Mouse (Mus musculus) gonadal fat pad, adult 2 months (tissue): ENCODE measurements at regions not wholly inside any gene's neighbourhood (a gene's known extent, or its start where the extent isn't known, plus 50 kb on each side); places are given as distances from the start of the nearest gene placed in this dataset.

Experiments used
- DNase-seq: peaks from one replicate; pipeline ENCODE4 v3.0.0-alpha.2; 2012; ENCODE audit warnings: low read depth

DNA sequence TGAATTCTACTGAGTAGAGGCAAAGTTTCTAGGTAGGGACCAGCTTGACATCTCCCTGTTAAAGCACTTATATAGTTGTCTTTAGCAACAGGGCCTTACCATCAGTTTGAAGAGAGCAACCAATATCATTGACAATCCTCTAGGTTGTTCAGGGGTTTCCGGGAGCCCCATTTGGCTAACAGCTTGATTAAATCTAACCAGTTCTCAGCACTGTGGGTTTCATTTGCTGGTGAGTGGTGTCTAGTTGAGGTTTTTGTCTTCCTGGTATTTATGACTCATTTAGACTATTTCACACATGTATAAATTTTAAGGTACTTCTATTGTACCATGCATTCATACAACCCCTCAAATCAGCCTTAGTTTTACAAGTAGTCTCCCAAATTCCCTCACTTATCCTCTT, 823.4 kb upstream of the Sel1l start:
- DNase-seq, result no peak

DNA sequence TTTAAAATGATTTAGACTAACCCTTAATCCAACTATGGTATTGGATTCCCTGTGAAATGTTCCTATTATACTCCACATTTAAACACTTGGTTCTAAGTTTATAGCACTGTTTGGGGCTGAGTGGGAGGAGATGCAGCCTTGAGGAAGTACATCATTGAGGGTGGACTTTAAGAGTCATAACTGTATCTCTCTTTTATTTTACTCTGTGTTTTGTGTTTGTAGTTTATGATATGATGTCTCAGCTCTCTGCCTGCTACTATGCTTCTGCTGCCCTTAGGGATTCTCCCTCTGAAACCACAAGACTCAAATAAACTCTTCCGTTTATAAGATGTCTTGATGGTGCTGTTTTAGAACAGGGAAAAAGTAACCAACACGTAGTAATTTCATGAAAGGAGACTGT, 797.7 kb upstream of the Sel1l start:
- DNase-seq, result no peak

DNA sequence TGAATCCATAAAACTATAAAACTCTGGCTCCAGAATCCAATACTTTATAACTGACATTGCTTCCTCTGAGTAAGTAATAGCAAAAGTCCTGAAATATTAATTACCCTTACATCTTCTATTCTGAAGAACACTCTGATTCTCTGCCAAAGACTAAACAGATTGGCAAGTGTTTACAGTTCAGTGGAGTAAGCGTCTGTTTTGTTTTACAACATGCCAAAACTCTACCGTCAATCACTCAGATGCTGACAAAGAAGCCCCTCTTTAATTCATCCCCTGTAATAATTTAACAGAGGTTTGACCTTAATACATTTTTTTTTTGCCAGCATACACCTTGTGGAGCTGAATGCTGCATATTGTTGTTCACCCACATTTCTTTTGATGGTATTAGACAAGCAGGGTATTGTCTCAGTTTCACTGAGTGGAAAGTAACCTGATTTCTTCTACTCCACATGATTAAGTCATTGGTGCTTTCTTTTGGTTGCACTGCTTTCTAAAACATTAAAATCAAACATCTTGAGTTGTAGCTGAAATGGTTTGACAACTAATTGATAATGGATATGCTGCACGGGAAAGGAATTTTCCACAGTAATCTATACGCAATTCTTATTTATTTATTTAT, 796.2 kb upstream of the Sel1l start:
- no peak for DNase-seq

DNA sequence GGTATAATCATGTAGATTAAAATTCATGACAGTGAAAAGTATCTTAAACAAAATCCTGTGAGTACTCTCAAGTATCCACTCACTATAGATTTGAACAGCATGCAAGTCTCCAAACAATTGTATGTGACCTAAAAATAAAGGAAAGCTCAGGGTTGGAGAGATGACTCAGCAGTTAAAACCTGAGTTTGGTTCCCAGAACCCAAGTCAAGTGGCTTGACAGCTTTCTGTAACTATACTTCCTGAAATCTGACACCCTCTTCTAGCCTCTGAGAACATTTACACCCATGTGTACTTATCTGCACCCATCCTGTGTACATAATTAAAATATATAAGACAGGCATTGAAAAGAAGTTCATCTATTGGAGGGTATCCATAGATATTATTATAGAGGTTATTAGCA, 770.2 kb upstream of the Sel1l start:
- no peak for DNase-seq

DNA sequence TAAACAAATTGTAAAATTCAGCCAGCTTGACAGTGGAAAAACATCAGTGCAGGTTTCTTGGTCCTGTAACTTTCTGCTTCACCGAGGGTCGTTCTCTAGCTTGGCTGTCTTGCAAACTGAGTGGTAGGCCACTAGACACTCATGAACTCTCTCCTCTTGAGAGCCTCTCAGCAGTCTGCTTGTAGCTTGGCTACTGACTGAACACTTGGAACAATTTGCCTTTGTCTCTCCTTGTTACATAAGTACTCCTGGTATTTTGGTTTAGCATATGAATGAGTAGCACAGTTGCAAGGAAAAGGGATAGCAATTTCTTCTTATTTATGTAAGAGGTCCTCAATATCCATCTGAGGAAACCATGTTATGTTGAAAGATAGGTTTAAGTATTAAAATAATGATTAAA, 769.6 kb upstream of the Sel1l start:
- DNase-seq, result no peak

DNA sequence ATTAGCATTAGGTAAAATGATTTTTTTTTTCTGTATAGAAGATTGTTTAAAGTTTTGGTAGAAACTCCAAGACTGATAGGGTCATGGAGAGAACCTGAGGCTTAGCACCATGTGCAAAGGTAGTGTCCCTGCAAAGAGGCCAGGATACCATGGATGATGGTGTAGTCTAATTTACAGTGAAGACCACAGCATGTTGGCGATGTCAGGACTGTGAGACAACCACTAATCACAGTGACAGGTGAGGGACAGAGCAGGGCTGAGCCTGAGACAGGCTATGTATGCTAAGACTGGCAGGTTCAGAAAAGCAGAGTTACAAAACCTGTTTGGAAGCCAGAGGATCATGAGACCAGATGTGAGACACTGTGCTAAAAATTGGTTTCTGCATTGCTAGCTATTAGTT, 752.7 kb upstream of the Sel1l start:
- no peak for DNase-seq

DNA sequence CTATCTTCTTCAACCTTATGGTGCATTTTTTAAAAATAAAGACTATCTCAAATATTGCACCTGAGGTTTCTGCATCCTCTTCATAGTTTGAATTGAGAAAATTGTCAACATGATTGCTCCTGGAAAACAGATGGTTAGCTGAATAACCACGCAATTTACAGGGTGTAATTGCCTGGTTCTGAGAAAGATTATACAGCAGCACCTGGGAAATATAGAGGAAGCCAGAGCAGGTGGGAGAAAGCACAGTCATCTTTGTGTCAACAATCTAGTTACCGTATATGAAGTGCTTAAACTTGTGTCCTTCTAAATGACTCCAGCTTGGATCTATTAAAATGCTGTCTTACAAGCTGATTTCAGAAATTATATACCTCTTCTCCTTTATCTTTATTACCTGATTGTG, 740.8 kb upstream of the Sel1l start:
- DNase-seq, result no peak

DNA sequence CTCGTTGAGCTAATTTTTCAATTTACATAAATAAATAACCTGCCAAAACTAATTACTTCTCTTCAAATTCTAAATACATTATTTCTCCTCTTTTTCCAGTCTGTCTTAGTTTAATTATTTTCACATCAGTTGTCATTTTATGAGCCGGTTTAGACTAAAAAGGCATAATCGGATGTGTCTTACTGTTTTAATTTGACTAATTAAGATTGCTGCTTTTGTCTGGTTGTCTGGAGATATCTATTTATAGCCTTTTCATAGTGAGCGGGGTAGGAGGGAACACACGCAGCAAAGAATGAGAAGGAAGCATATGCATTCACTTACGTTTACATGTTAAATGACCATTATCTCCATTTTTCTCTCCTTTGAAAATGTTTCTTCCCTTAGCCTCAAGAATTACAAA, 740.3 kb upstream of the Sel1l start:
- DNase-seq, result no peak

DNA sequence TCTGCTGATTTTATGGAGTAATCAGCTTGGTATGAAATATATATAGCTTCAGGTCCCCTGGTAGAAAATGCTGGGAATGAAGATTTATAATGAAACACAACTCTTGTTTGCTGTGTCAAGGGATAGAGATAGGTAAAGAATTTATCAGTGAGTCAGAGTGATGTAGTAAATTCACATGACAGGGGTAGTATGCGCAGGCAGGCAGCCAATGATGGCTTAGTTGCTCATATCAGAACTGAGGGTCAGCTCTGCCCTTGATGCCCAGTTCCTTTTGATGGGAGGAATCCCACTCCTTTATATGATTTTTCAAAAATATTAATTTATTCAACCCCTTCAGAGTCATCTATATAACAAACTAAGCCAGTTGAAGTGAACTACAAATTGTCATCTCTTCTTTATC, 729.6 kb upstream of the Sel1l start:
- DNase-seq, result no peak
